ENCODE assay signal across 8 mouse cellular contexts in genomic region chr4:53315121-53315875, GRCm38 (mm10).
DNase-seq lines count a peak whose midpoint lies in the region; ATAC-seq and TF ChIP-seq lines count a peak whose summit lies in the region.

No protein-coding gene starts in this region.

- H3K4me3 ChIP-seq in forebrain, embryonic 12.5 days (replicated peaks), result no peak overlapping the region
- no peak overlapping the region for H3K4me3 ChIP-seq in forebrain, embryonic 11.5 days (ENCODE audit: low read depth, low read length)
- no peak overlapping the region for H3K4me3 ChIP-seq in neural tube, embryonic 13.5 days
- no peak overlapping the region for H3K4me3 ChIP-seq in hindbrain, embryonic 16.5 days (ENCODE audit: low read length)
- H3K4me3 ChIP-seq in lung, adult 2 months (replicated peaks; ENCODE audit: extremely low read depth, low read depth, low read length), result no peak overlapping the region

- WGBS in forebrain, embryonic 12.5 days, result 80% methylated on average over 7 of the region's 7 CpGs
- WGBS in forebrain, embryonic 11.5 days, result 90% methylated on average over 7 of the region's 7 CpGs
- 77% methylated on average over 7 of the region's 7 CpGs for WGBS in neural tube, embryonic 13.5 days
- WGBS in hindbrain, embryonic 16.5 days, result 44% methylated on average over 7 of the region's 7 CpGs
- 16% methylated on average over 7 of the region's 7 CpGs for WGBS in lung, adult 2 months

- peaks cover 27% of the 10 kb centered on the region for H3K4me1 ChIP-seq in forebrain, embryonic 12.5 days
- H3K4me1 ChIP-seq in forebrain, embryonic 11.5 days (replicated peaks; ENCODE audit: control insufficient read depth, insufficient read depth, low read length), result no peaks in the 10 kb centered on the region; the same call in 1 of the 2 replicates
- peaks cover 19% of the 10 kb centered on the region for H3K4me1 ChIP-seq in neural tube, embryonic 13.5 days (replicated peaks)
- peaks cover 13% of the 10 kb centered on the region for H3K4me1 ChIP-seq in hindbrain, embryonic 16.5 days (ENCODE audit: control insufficient read depth, insufficient read depth, low read depth, low read length)
- H3K4me1 ChIP-seq in lung, adult 2 months (ENCODE audit: control insufficient read depth, insufficient read depth, low read length), result peaks cover 22% of the 10 kb centered on the region

- no peaks in the 10 kb centered on the region for H3K9me3 ChIP-seq in forebrain, embryonic 12.5 days
- no peaks in the 10 kb centered on the region for H3K9me3 ChIP-seq in forebrain, embryonic 11.5 days (ENCODE audit: control insufficient read depth, low read length)
- H3K9me3 ChIP-seq in neural tube, embryonic 13.5 days, result no peaks in the 10 kb centered on the region
- no peaks in the 10 kb centered on the region for H3K9me3 ChIP-seq in hindbrain, embryonic 16.5 days (ENCODE audit: control insufficient read depth, low read length)

- no peak overlapping the region for H3K9ac ChIP-seq in forebrain, embryonic 12.5 days
- H3K9ac ChIP-seq in forebrain, embryonic 11.5 days (ENCODE audit: low read length), result no peak overlapping the region
- H3K9ac ChIP-seq in neural tube, embryonic 13.5 days, result no peak overlapping the region
- H3K9ac ChIP-seq in hindbrain, embryonic 16.5 days (ENCODE audit: low read depth, low read length), result no peak overlapping the region

- no peak for TF ChIP-seq CTCF in lung, adult 2 months (IDR thresholded peaks at IDR 0.05; ENCODE audit: insufficient read depth, low read length)

- H3K36me3 ChIP-seq in forebrain, embryonic 12.5 days (replicated peaks), result no peaks in the 10 kb centered on the region
- H3K36me3 ChIP-seq in forebrain, embryonic 11.5 days (ENCODE audit: control insufficient read depth, insufficient read depth, low read length), result no peaks in the 10 kb centered on the region
- no peaks in the 10 kb centered on the region for H3K36me3 ChIP-seq in neural tube, embryonic 13.5 days
- no peaks in the 10 kb centered on the region for H3K36me3 ChIP-seq in hindbrain, embryonic 16.5 days (ENCODE audit: control insufficient read depth, insufficient read depth, low read length)

- no peak for ATAC-seq in forebrain, embryonic 12.5 days (ENCODE audit: low FRiP score)
- no peak for ATAC-seq in forebrain, embryonic 11.5 days (replicated peaks; ENCODE audit: low FRiP score)
- ATAC-seq in neural tube, embryonic 13.5 days (ENCODE audit: low read depth), result peak; percentile 65
- peak; percentile 88 for ATAC-seq in hindbrain, embryonic 16.5 days
- ATAC-seq in megakaryocyte, adult 5-6 weeks (ENCODE audit: poor library complexity, severe bottlenecking), result no peak

- peak overlapping the region; percentile 66; the same call in 1 of the 2 replicates for H3K27ac ChIP-seq in forebrain, embryonic 12.5 days
- no peak overlapping the region for H3K27ac ChIP-seq in forebrain, embryonic 11.5 days (ENCODE audit: low read depth, low read length)
- peak overlapping the region; percentile 70 for H3K27ac ChIP-seq in neural tube, embryonic 13.5 days (replicated peaks)
- H3K27ac ChIP-seq in hindbrain, embryonic 16.5 days (ENCODE audit: low read depth, low read length), result peak overlapping the region; percentile 78

- TF ChIP-seq POLR2A in lung, adult 2 months (IDR thresholded peaks at IDR 0.05; ENCODE audit: borderline replicate concordance, extremely low read depth, low read depth, low read length), result no peak

- H3K27me3 ChIP-seq in forebrain, embryonic 12.5 days, result no peaks in the 10 kb centered on the region
- H3K27me3 ChIP-seq in forebrain, embryonic 11.5 days (ENCODE audit: control insufficient read depth, insufficient read depth, low read length), result no peaks in the 10 kb centered on the region
- no peaks in the 10 kb centered on the region for H3K27me3 ChIP-seq in neural tube, embryonic 13.5 days
- no peaks in the 10 kb centered on the region for H3K27me3 ChIP-seq in hindbrain, embryonic 16.5 days (replicated peaks; ENCODE audit: control insufficient read depth, insufficient read depth, low read length)

- no peak for DNase-seq in forebrain, embryonic 11.5 days (ENCODE audit: low spot score)
- DNase-seq in neural tube, embryonic 10.5 days (ENCODE audit: extremely low spot score, low spot score), result no peak
- peak; percentile 52 for DNase-seq in lung, adult 2 months
- no peak for DNase-seq in spleen, postnatal 14 days (ENCODE audit: low spot score in 2 of 2)

- H3K4me2 ChIP-seq in forebrain, embryonic 12.5 days, result no peak overlapping the region
- H3K4me2 ChIP-seq in forebrain, embryonic 11.5 days (ENCODE audit: low read depth, low read length, severe bottlenecking), result no peak overlapping the region
- no peak overlapping the region for H3K4me2 ChIP-seq in neural tube, embryonic 13.5 days
- peak overlapping the region; percentile 11; the same call in 1 of the 2 replicates for H3K4me2 ChIP-seq in hindbrain, embryonic 16.5 days (ENCODE audit: low read length)

Comparison
In these comparisons a context has a peak if more than half of its experiments do, and no peak if none do; other contexts are left out.
1. ATAC-seq: peak in neural tube, embryonic 13.5 days (single experiment) and hindbrain, embryonic 16.5 days (single experiment); none in forebrain, embryonic 12.5 days (single experiment), forebrain, embryonic 11.5 days (single experiment) and megakaryocyte, adult 5-6 weeks (single experiment).